Comparison of ENCODE assay signal across 14 mouse cellular contexts in the genomic region with DNA sequence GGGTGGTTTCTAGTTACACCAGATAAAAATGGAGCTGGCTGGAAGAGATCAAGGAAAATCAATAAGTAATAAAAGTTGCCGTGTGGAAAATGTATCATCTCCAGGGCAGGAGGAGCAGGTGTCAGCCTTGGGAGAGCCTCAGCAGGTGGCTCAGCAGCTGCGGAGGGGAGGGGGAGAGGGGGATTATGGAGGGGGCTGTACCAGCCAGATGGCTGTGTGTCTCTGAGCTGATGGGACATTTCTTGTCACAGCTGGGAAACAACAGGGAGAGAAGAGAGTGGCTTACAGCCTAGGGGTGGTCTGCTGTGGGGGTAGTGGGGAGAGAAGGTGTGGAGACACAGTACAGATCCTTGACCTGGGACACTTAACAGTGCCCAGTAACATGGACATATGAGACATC.
DNase-seq lines count a peak whose midpoint lies in the region; ATAC-seq and TF ChIP-seq lines count a peak whose summit lies in the region.
"Had no signal": no experiment of that assay in that cellular context is flagged by ENCODE, and none has a peak within 500 bp of the region (broad histone marks: within the 10 kb centered on the region; RNA-seq: fewer than 3 reads in every experiment).

No protein-coding gene starts in this region.

- H3K27me3 ChIP-seq in intestine, embryonic 14.5 days (replicated peaks; ENCODE audit: control insufficient read depth, insufficient read depth, low read length) = no peaks in the 10 kb centered on the region
- no peaks in the 10 kb centered on the region for H3K27me3 ChIP-seq in intestine, postnatal 0 days (replicated peaks; ENCODE audit: control insufficient read depth, insufficient read depth, low read length)
- H3K27me3 ChIP-seq in embryonic facial prominence, embryonic 10.5 days (replicated peaks; ENCODE audit: low read depth, poor library complexity, severe bottlenecking) = peaks cover 16% of the 10 kb centered on the region; the same call in 1 of the 2 replicates
- no peaks in the 10 kb centered on the region for H3K27me3 ChIP-seq in hindbrain, embryonic 14.5 days (ENCODE audit: control insufficient read depth, insufficient read depth, low read length)
- H3K27me3 ChIP-seq in neural tube, embryonic 11.5 days (ENCODE audit: control insufficient read depth, insufficient read depth, low read length) = no peaks in the 10 kb centered on the region

- WGBS in intestine, embryonic 14.5 days = 4% methylated on average over 2 of the region's 2 CpGs
- 3% methylated on average over 2 of the region's 2 CpGs for WGBS in intestine, postnatal 0 days
- WGBS in embryonic facial prominence, embryonic 10.5 days = 21% methylated on average over 2 of the region's 2 CpGs
- WGBS in hindbrain, embryonic 14.5 days = 17% methylated on average over 2 of the region's 2 CpGs
- WGBS in neural tube, embryonic 11.5 days = 5% methylated on average over 2 of the region's 2 CpGs

- no peak overlapping the region for H3K4me2 ChIP-seq in intestine, embryonic 14.5 days (ENCODE audit: low read length)
- no peak overlapping the region for H3K4me2 ChIP-seq in intestine, postnatal 0 days (replicated peaks; ENCODE audit: low read depth)
- no peak overlapping the region for H3K4me2 ChIP-seq in hindbrain, embryonic 14.5 days (replicated peaks)
- no peak overlapping the region for H3K4me2 ChIP-seq in neural tube, embryonic 11.5 days (ENCODE audit: low read depth)
- H3K4me2 ChIP-seq: lung, embryonic 14.5 days had no signal

- no peak overlapping the region for H3K9ac ChIP-seq in intestine, embryonic 14.5 days (ENCODE audit: low read length)
- no peak overlapping the region for H3K9ac ChIP-seq in intestine, postnatal 0 days (ENCODE audit: low read depth, low read length)
- H3K9ac ChIP-seq in hindbrain, embryonic 14.5 days = no peak overlapping the region
- H3K9ac ChIP-seq in neural tube, embryonic 11.5 days (ENCODE audit: low read length) = no peak overlapping the region
- H3K9ac ChIP-seq: lung, embryonic 14.5 days had no signal

- intact Hi-C loops in left cerebral cortex, postnatal 10 days (cut with DNase I) = no loop called here

- H3K27ac ChIP-seq in intestine, embryonic 14.5 days (ENCODE audit: low read depth) = no peak overlapping the region
- no peak overlapping the region for H3K27ac ChIP-seq in intestine, postnatal 0 days (ENCODE audit: low read depth, low read length)
- H3K27ac ChIP-seq in embryonic facial prominence, embryonic 10.5 days (replicated peaks) = no peak overlapping the region
- H3K27ac ChIP-seq in hindbrain, embryonic 14.5 days = no peak overlapping the region
- no peak overlapping the region for H3K27ac ChIP-seq in neural tube, embryonic 11.5 days (ENCODE audit: low read depth, low read length)

- H3K4me1 ChIP-seq in intestine, embryonic 14.5 days (replicated peaks; ENCODE audit: control insufficient read depth, insufficient read depth, low read length) = no peaks in the 10 kb centered on the region
- H3K4me1 ChIP-seq in intestine, postnatal 0 days (replicated peaks; ENCODE audit: control insufficient read depth, insufficient read depth, low read length) = no peaks in the 10 kb centered on the region
- H3K4me1 ChIP-seq in embryonic facial prominence, embryonic 10.5 days = peaks cover 22% of the 10 kb centered on the region
- H3K4me1 ChIP-seq in hindbrain, embryonic 14.5 days (replicated peaks; ENCODE audit: control insufficient read depth, insufficient read depth, low read length) = peaks cover 6% of the 10 kb centered on the region; the same call in 1 of the 2 replicates
- H3K4me1 ChIP-seq in neural tube, embryonic 11.5 days (ENCODE audit: control insufficient read depth, insufficient read depth, low read length) = peaks cover 8% of the 10 kb centered on the region

- peak; percentile 25; the same call in 1 of the 2 replicates for ATAC-seq in intestine, embryonic 14.5 days (replicated peaks; ENCODE audit: low FRiP score, low TSS enrichment, low read depth)
- no peak for ATAC-seq in intestine, postnatal 0 days
- ATAC-seq in hindbrain, embryonic 14.5 days (ENCODE audit: low FRiP score) = peak; percentile 27; the same call in 1 of the 2 replicates
- ATAC-seq in neural tube, embryonic 11.5 days (ENCODE audit: insufficient read depth, low FRiP score, low TSS enrichment) = peak; percentile 48
- ATAC-seq: activated CD4-positive, CD25-positive, alpha-beta regulatory T cell, adult 4 months had no signal

- H3K36me3 ChIP-seq in intestine, embryonic 14.5 days (ENCODE audit: control insufficient read depth, insufficient read depth, low read length) = no peaks in the 10 kb centered on the region
- H3K36me3 ChIP-seq in intestine, postnatal 0 days (ENCODE audit: control insufficient read depth, insufficient read depth) = no peaks in the 10 kb centered on the region
- no peaks in the 10 kb centered on the region for H3K36me3 ChIP-seq in embryonic facial prominence, embryonic 10.5 days (replicated peaks)
- H3K36me3 ChIP-seq in hindbrain, embryonic 14.5 days (replicated peaks; ENCODE audit: control insufficient read depth, insufficient read depth) = no peaks in the 10 kb centered on the region
- no peaks in the 10 kb centered on the region for H3K36me3 ChIP-seq in neural tube, embryonic 11.5 days (ENCODE audit: control insufficient read depth, insufficient read depth, low read length)
- H3K36me3 ChIP-seq: G1E had no signal

- no peak for TF ChIP-seq CTCF in intestine, postnatal 0 days (IDR thresholded peaks at IDR 0.05; ENCODE audit: low read depth)

- no peak overlapping the region for H3K4me3 ChIP-seq in intestine, embryonic 14.5 days (ENCODE audit: low read depth, low read length)
- no peak overlapping the region for H3K4me3 ChIP-seq in intestine, postnatal 0 days (ENCODE audit: low read depth, low read length)
- H3K4me3 ChIP-seq in embryonic facial prominence, embryonic 10.5 days = no peak overlapping the region
- no peak overlapping the region for H3K4me3 ChIP-seq in hindbrain, embryonic 14.5 days (replicated peaks; ENCODE audit: low read length)
- H3K4me3 ChIP-seq in neural tube, embryonic 11.5 days (ENCODE audit: low read depth, low read length) = no peak overlapping the region

- DNase-seq in intestine, embryonic 14.5 days (ENCODE audit: low spot score) = no peak
- DNase-seq in embryonic facial prominence, embryonic 10.5 days (ENCODE audit: low spot score) = peak; percentile 30
- DNase-seq in hindbrain, embryonic 14.5 days (ENCODE audit: low spot score) = no peak
- peak; percentile 55 for DNase-seq in neural tube, embryonic 11.5 days (ENCODE audit: low spot score)
- no peak for DNase-seq in right cerebral cortex, adult 18-20 months
- no peak for DNase-seq in left cerebral cortex, postnatal 10 days (ENCODE audit: extremely low spot score in 1 of 2, low spot score in 2 of 2)
- no peak for DNase-seq in cerebellum, postnatal 25 days
- DNase-seq: heart, postnatal 4 days; kidney, postnatal 4 days; lung, embryonic 14.5 days; right cerebral cortex, postnatal 14 days had no signal

- no peaks in the 10 kb centered on the region for H3K9me3 ChIP-seq in intestine, embryonic 14.5 days (ENCODE audit: control insufficient read depth, low read length)
- H3K9me3 ChIP-seq in intestine, postnatal 0 days (ENCODE audit: control insufficient read depth) = no peaks in the 10 kb centered on the region
- H3K9me3 ChIP-seq in embryonic facial prominence, embryonic 10.5 days = no peaks in the 10 kb centered on the region
- H3K9me3 ChIP-seq in hindbrain, embryonic 14.5 days (ENCODE audit: control insufficient read depth, low read length) = no peaks in the 10 kb centered on the region
- no peaks in the 10 kb centered on the region for H3K9me3 ChIP-seq in neural tube, embryonic 11.5 days (ENCODE audit: control insufficient read depth, low read length)
- H3K9me3 ChIP-seq: G1E had no signal

Comparison
In these comparisons a context has a peak if more than half of its experiments do, and no peak if none do; other contexts are left out.
1. DNase-seq: peak in embryonic facial prominence, embryonic 10.5 days (single experiment) and neural tube, embryonic 11.5 days (single experiment); none in intestine, embryonic 14.5 days (single experiment), hindbrain, embryonic 14.5 days (single experiment), right cerebral cortex, adult 18-20 months (single experiment), left cerebral cortex, postnatal 10 days (0 of 2) and cerebellum, postnatal 25 days (0 of 2).